Mouse (Mus musculus): ENCODE data around the gene Cbll1. TPM values are rescaled to one million over a fixed set of nuclear protein-coding genes. Genes with fewer than 3 reads are reported as not detected.

The Cbll1 gene
- total RNA-seq (2022) = 10 to 100 TPM in 3 of 4 experiments, 1 to 10 TPM in 1; 9.7 to 14.7 (median 12.0) TPM

DNA sequence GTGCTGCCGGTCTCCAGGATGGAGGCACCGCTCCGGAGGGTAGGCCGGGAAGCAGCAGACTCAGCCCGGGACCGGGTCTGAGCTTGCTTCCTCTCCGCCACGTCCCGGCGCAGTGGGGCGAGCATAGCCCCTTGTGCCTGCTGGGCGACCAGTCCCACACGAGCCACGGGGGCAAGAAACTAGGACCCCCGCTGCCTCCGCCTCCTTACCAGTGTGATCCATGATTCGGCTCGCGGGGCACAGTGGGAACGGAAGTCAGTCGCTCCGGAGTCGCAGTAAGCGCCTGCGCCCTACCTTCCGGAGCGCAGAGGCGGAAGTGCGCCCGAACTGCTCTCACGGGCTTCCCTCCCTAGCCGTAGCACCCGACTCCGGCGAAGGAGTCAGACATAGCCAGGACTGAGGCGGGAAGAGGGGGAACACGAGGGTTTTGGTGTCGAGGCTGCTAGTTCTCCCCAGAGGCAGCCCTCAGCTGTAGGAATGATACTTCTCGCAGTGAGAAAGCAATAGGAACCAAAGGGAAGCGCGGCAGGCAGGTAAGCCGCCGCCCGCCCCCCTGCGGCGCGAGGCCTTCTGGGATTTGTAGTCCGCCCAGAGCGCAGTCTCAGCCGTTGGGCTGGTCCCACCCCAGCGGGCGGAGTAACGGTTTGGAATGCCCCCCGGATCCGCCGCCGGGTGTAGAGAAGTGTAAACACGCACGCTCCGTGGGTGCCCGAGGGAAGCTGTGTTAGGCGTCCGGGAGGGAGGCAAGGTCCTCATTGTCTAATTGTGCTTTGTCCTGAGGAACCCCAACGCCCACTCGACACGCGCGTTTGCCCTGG is at the start of gene Cbll1:
Gene Cbll1 (minus strand): TSS at position 303 of the 818 bp plus-strand sequence.
- peak; percentile 87 to 89 for DNase-seq (ENCODE audit: low spot score in 2 of 2)

GRCm38 (mm10) chr12:31546061-31546460 is 46.6 kb upstream of the Cbll1 start:
- DNase-seq (ENCODE audit: low spot score in 2 of 2) = no peak

DNA sequence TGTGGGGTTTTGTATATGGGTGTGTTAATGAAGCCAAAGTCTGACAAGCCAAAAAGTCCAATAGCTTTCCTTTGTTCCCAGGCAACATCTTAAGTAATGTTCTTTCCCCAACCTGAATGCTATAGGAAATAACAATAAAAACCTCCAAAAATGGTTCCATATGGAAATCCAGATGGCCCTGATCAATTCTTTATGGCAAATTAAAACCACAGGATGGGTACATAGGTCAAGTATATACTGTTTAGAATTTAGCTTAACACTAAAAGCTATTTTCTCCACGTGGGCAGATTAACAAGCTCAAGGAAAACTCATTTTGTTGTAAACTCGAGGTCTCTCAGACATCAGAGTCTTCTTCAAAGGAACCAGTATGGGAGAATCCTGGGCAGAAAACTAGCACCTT is 45.8 kb upstream of the Cbll1 start:
- DNase-seq (ENCODE audit: low spot score in 2 of 2) = no peak

GRCm38 (mm10) chr12:31541541-31541940 is 42.1 kb upstream of the Cbll1 start:
- DNase-seq (ENCODE audit: low spot score in 2 of 2) = no peak

DNA sequence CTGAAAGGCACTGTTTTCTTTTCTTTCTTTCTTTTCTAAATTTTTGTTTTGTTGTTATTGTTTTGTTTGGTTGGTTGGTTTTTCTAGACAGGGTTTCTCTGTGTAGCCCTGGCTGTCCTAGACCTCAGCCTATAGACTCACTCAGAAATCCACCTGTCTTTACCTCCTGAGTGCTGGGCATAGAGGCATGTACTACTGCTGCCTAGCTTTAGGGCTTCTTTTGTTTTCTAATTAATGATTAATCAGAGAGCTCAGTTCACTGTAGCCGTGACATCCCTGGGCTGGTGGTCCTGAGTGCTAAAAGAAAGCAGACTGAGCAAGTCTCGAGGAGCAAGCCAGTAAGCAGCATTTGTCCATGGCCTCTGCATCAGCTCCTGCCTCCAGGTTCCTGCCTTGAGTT is 40.4 kb upstream of the Cbll1 start:
- no peak for DNase-seq (ENCODE audit: low spot score in 2 of 2)

- peak; percentile 26 to 38 for DNase-seq (ENCODE audit: low spot score in 2 of 2)
Measured at GRCm38 (mm10) chr12:31537515-31538230, 38.3 kb upstream of the Cbll1 start.

DNA sequence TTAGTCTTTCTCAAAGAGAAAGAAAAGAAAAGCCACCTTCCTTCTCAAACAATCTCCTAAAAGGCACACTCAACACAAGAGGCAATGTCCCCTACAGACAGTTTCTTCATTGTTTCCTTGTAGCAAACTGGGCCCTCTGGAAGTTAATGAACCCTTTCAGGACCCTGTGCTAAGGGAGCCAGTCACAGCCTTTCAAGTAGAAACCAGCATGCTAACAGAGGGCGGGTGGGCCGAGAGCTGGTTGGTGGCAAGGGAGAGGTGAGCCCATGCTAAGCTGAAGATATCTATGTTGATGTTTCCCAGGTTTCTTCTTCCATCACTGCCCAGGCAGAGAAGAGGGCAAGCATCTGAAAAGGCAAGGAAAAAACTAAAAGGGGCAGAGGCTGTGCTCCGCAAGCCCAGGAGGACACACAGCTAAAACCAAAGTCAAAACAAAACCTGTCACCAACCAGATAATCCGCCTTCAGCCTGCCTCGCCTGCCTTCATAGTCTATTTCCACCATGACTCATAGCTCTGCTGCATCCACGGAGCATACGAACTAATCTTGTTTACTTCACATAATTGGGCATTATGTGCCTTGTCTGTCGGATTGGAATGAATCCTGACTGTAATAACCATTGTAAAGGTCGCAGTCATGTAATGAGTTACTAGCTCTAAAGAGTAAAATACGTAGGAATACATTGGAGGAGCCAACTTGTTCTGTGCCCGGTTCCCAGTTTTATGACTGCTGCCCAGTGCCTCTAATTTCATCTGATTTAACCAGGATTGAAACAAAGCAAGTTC is 34.8 kb upstream of the Cbll1 start:
- no peak for DNase-seq (ENCODE audit: low spot score in 2 of 2)

GRCm38 (mm10) chr12:31533218-31533908 is 33.9 kb upstream of the Cbll1 start:
- DNase-seq (ENCODE audit: low spot score in 2 of 2) = no peak

DNA sequence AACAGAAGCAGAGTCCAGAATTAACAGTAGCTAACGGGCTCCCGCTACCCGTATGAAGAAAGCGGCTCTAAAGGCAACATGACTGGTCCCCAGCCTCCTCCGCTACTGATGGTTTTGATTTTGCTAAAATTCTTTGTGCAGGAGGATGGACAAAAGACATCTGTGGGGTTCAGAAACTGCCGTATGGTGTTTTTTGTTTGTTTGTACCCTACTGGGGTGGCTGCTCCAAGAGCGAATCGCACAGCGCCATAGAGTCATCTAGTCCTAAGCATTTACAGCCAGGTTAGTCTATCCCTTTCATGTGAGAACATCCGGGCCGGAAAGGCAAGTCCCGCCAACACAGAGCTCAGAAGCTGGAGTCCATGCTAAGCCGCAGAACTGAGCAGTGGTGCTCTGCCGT is 32.6 kb upstream of the Cbll1 start:
- no peak for DNase-seq (ENCODE audit: low spot score in 2 of 2)

GRCm38 (mm10) chr12:31527407-31527806 is 28.0 kb upstream of the Cbll1 start:
- no peak for DNase-seq (ENCODE audit: low spot score in 2 of 2)

DNA sequence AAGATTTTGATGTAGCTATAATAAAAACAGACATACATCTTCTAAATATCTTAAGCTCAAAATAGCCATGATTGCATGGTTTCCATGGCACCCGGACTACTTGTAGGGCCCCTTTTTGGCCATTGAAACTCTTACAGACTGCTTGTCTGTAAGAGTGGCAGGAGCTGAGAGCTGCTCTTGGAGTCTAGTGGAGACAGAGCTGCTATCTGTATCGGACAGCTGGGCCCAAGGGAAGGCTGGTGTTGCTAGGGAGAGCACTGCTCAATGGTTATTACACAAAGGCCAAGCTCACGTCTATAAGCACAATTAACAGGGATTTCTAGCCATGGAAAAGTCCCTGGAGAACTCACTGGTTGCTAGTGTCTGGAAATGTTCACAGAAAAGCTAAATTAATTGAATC is 22.0 kb upstream of the Cbll1 start:
- no peak for DNase-seq (ENCODE audit: low spot score in 2 of 2)

DNA sequence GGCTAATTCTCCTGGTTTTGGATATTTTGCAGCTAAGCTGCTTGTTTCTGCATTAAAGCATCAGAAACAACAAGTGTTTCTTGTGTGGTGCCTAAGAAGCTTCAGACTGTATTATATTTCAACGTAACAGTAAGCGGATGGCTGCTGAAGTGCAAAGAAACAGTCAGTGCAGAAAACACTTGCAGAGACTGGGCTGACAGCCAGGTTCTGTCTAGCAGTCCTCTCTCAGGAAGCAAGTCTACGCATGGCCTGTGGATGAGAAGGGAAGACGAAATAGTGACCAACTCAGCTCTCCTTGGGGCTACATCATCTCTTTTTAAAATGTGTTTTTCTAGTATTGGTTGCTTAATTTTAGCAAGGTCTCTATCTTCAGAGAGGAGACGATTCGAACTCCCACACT is 20.7 kb upstream of the Cbll1 start:
- DNase-seq (ENCODE audit: low spot score in 2 of 2) = no peak

GRCm38 (mm10) chr12:31513724-31514503 is 14.5 kb upstream of the Cbll1 start:
- no peak for DNase-seq (ENCODE audit: low spot score in 2 of 2)

- no peak for DNase-seq (ENCODE audit: low spot score in 2 of 2)
Measured at GRCm38 (mm10) chr12:31512634-31513411, 13.4 kb upstream of the Cbll1 start.

DNA sequence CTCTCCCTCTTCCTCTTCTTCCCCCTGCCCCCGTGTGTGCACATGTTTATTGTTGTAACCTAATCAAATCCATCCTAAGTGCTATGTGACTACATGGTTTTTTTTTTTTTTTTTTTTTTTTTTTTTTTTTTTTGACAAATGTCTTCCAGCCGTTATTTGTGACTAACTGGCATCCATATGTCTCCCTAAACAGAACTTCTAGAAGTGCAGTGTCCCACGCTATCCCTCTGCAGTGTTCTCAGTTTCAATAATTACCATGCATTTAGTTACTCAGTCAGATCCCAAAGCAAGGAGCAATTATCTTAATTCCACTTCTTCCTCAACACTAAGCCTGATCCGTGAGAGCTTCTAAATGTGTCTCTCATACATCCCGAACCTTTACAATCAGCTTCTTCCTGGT is 11.8 kb upstream of the Cbll1 start:
- DNase-seq (ENCODE audit: low spot score in 2 of 2) = no peak

DNA sequence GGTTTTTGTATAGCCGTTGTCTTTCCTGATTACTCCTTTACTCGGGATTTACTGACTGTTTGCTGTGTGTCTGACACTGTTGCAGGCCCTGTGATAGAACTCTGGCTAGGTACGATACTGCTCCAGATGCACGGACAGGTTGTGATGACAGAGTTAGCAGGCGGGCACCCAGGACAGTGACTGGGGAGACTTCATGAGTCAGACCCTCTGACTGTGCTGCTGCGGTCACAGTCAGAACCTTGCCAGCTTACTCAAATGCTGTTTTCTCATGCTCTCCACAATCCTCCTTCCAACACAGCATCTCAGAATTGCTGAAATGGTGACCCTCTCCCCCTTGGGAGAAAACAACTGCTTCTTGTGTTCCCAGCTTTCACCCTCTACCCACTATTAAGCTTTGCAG is 9.1 kb upstream of the Cbll1 start:
- DNase-seq (ENCODE audit: low spot score in 2 of 2) = no peak

DNA sequence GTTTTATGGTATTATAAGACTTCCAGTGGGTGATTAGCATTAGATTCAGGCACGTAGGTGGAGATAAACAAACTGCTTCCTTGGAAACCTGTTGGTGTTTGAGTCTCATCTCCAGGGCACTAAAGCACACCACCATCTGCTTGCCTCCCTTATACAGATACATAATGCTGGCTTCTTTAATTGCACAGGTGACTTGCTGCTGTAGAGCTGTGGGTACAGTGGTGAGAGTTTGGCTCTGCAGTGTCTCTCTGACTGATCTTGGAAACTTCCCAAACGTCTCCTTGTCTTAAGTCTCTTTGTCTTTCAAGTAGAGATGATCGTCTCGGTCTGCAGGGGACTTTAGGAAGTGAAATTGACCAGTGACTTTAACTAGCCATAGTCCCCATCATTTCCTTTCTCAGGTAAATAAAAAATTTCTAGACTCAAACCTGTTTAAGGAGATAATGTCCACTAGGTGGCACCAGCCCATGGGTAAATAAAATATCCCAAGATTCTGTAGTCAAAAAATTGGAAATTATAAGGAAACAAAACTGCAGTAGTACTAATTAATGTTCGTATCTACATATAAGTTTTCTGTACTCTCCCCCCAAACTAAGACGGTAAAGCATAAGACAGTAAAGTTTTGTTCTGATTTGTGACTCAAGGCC is 8.4 kb upstream of the Cbll1 start:
- no peak for DNase-seq (ENCODE audit: low spot score in 2 of 2)

DNA sequence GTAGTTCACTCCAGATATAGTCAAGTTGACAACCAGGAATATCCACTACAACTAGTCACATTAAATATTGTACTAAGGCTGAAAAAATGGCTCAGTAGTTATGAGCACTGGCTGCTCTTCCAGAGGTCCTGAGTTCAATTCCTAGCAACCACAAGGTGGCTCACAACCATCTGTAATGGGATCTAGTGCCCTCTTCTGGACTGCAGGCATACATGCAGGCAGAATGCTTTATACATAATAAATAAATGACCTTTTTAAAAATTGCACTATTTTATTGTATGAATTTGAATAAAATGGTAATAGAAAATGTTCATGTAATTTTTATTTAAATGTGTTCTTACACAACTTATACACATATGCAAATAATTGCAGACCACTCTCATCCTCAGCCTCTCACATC is 3.8 kb upstream of the Cbll1 start:
- no peak for DNase-seq (ENCODE audit: low spot score in 2 of 2)

- no peak for DNase-seq (ENCODE audit: low spot score in 2 of 2)
Measured at GRCm38 (mm10) chr12:31501266-31501665, 1.9 kb upstream of the Cbll1 start.

Measured in gastrocnemius, adult 8-10 months (tissue).